Mouse (Mus musculus): Measurements from ENCODE around the gene Cfl2. TPM values are rescaled to one million over a fixed set of nuclear protein-coding genes. Genes with fewer than 3 reads are reported as not detected.
"Not testable (repeated sequence)": the region's sequence is repeated elsewhere in the genome, so short reads cannot be mapped to it uniquely, and the experiment has no call there.

Gene Cfl2
- polyA plus RNA-seq, 1 experiment from 2014 or later, result 350 TPM

GRCm38 (mm10) chr12:54850551-54850950 is 12.1 kb downstream of the Cfl2 start:
- peaks cover 6% of the 10 kb centered on the region; the same call in 1 of the 2 replicates for H3K36me3 ChIP-seq
- ATAC-seq (replicated peaks), result no peak
- 90% methylated on average over 2 of the region's 2 CpGs for WGBS
- no peak overlapping the region for H3K27ac ChIP-seq (replicated peaks)
- no peak overlapping the region for H3K9ac ChIP-seq (replicated peaks)
- no peaks in the 10 kb centered on the region for H3K9me3 ChIP-seq
- no peaks in the 10 kb centered on the region for H3K4me1 ChIP-seq
- no peak overlapping the region for H3K4me3 ChIP-seq
- no peak overlapping the region for H3K4me2 ChIP-seq (replicated peaks)
- no peaks in the 10 kb centered on the region for H3K27me3 ChIP-seq

DNA sequence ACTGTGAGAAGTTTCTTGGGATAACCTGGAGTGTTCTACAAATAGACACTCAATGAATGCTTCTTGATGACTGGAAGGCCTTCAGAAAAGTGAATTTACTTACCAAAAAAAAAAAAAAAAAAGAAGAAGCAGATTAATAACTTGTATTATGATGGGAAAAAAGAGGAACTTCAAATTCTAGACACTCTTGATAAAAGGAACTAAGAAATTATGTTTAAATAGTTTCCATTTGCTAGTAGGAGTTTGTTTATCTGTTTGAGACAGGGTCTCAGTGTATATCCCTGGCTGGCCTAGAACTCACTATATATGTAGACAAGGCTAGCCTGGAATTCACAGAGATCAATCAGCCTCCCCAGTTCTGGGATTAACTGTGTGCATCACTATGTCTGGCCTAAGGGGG is 18.3 kb downstream of the Cfl2 start:
- Histone ChIP-seq H3K27me3 (no peaks in the 10 kb centered on the region), H3K4me2 (replicated peaks) (no peak overlapping the region), H3K36me3 (no peaks in the 10 kb centered on the region), H3K9me3 (no peaks in the 10 kb centered on the region), H3K27ac (replicated peaks) (no peak overlapping the region), H3K4me1 (no peaks in the 10 kb centered on the region), H3K9ac (replicated peaks) (no peak overlapping the region), H3K4me3 (no peak overlapping the region)
- no peak for ATAC-seq (replicated peaks)

DNA sequence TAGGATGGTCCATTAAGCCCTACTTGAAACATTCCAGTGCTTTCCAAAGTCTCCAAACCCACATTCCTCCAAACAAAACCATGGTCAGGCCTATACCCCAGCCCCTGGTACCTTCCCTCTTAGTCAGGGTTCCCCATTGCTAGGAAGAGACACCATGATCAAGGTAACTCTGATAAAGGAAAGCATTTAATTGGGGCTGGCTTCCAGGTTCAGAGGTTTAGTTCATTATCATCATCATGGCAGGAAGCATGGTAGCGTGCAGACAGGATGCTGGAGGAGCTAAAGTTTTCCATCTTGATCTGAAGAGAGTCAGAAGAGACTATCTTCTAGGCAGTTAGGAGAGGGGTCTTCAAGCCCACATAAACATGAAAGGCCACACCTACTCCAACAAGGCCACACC is 21.1 kb downstream of the Cfl2 start:
- H3K4me1 ChIP-seq, result no peaks in the 10 kb centered on the region
- no peak overlapping the region for H3K9ac ChIP-seq (replicated peaks)
- no peak overlapping the region for H3K4me2 ChIP-seq (replicated peaks)
- H3K4me3 ChIP-seq, result no peak overlapping the region
- no peak for ATAC-seq (replicated peaks)
- H3K27me3 ChIP-seq, result no peaks in the 10 kb centered on the region
- H3K36me3 ChIP-seq, result no peaks in the 10 kb centered on the region
- H3K27ac ChIP-seq (replicated peaks), result no peak overlapping the region
- H3K9me3 ChIP-seq, result no peaks in the 10 kb centered on the region
- 94% methylated on average over 1 of the region's 1 CpGs for WGBS

- H3K4me1 ChIP-seq, result peaks cover 5% of the 10 kb centered on the region
- H3K9ac ChIP-seq (replicated peaks), result no peak overlapping the region
- no peak overlapping the region for H3K27ac ChIP-seq (replicated peaks)
- H3K36me3 ChIP-seq, result no peaks in the 10 kb centered on the region
- no peaks in the 10 kb centered on the region for H3K9me3 ChIP-seq
- WGBS, result 84% methylated on average over 2 of the region's 2 CpGs
- ATAC-seq (replicated peaks), result no peak
- H3K4me3 ChIP-seq, result no peak overlapping the region
- no peak overlapping the region for H3K4me2 ChIP-seq (replicated peaks)
- H3K27me3 ChIP-seq, result no peaks in the 10 kb centered on the region
Measured at GRCm38 (mm10) chr12:54839815-54840214, 22.9 kb downstream of the Cfl2 start.

- no peak overlapping the region for H3K4me2 ChIP-seq (replicated peaks)
- ATAC-seq (replicated peaks), result no peak
- no peaks in the 10 kb centered on the region for H3K27me3 ChIP-seq
Measured at GRCm38 (mm10) chr12:54838931-54839330, 23.7 kb downstream of the Cfl2 start.

DNA sequence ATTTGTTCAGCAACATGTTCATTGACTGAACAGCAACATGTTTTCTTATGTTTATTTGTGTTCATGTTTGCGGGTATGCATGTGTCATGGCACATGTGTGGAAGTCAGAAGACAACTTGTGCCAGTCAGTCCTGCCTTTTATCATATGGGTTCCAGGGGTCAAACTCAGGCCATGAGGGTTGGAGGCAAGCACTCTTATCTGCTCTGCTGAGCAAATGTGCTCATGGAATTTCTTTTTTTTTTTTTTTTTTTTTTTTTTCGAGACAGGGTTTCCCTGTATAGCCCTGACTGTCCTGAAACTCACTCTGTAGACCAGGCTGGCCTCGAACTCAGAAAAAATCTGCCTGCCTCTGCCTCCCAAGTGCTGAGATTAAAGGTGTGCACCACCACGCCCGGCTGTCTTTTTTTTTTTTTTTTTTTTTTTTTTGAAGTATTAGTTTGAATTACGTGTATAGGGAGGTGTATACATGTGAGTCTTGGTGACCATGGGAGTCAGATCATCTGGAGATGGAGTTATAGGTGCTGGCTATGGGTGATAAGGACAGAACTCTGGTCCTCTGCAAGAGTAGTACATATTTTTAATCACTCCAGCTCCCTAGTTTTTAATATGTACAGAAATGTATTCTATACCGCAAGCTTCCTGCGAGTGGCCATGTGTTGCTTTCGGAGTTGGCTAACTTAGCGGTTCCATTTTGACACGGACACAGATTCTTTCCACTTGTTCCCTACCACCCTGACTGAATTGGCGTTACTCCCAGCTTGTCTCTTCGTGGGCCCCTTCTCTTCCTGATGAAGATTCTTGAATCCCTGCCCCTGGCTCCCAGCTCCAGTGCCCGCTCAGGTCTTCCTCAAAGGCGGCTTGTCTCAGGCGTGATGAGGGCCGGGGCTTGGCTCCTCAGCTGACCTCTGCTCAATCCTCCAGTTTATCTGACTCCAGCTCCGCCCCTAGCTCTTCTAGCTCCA is 26.8 kb downstream of the Cfl2 start:
- H3K9me3 ChIP-seq, result no peaks in the 10 kb centered on the region
- H3K4me1 ChIP-seq, result peaks cover 7% of the 10 kb centered on the region
- H3K4me2 ChIP-seq (replicated peaks), result no peak overlapping the region
- H3K27ac ChIP-seq (replicated peaks), result no peak overlapping the region
- no peak for ATAC-seq (replicated peaks)
- no peak overlapping the region for H3K4me3 ChIP-seq
- H3K27me3 ChIP-seq, result no peaks in the 10 kb centered on the region
- H3K36me3 ChIP-seq, result no peaks in the 10 kb centered on the region
- H3K9ac ChIP-seq (replicated peaks), result no peak overlapping the region
- 76% methylated on average over 18 of the region's 18 CpGs for WGBS

More at GRCm38 (mm10) chr12:54838931-54839330, 23.7 kb downstream of the Cfl2 start:
- Histone ChIP-seq H3K27ac (replicated peaks) (no peak overlapping the region), H3K4me1 (peaks cover 7% of the 10 kb centered on the region), H3K9ac (replicated peaks) (no peak overlapping the region), H3K4me3 (no peak overlapping the region), H3K9me3 (no peaks in the 10 kb centered on the region), H3K36me3 (no peaks in the 10 kb centered on the region)

- Histone ChIP-seq H3K4me1 (peaks cover 7% of the 10 kb centered on the region), H3K27me3 (no peaks in the 10 kb centered on the region), H3K36me3 (no peaks in the 10 kb centered on the region), H3K4me2 (replicated peaks) (peak overlapping the region; percentile 36), H3K4me3 (peak overlapping the region; percentile 32), H3K27ac (replicated peaks) (peak overlapping the region; percentile 56), H3K9ac (replicated peaks) (peak overlapping the region; percentile 38; the same call in 1 of the 2 replicates), H3K9me3 (no peaks in the 10 kb centered on the region)
- WGBS, result 14% methylated on average over 11 of the region's 11 CpGs
- peak; percentile 67 for ATAC-seq (replicated peaks)
Measured at GRCm38 (mm10) chr12:54834925-54835447, 27.7 kb downstream of the Cfl2 start.

DNA sequence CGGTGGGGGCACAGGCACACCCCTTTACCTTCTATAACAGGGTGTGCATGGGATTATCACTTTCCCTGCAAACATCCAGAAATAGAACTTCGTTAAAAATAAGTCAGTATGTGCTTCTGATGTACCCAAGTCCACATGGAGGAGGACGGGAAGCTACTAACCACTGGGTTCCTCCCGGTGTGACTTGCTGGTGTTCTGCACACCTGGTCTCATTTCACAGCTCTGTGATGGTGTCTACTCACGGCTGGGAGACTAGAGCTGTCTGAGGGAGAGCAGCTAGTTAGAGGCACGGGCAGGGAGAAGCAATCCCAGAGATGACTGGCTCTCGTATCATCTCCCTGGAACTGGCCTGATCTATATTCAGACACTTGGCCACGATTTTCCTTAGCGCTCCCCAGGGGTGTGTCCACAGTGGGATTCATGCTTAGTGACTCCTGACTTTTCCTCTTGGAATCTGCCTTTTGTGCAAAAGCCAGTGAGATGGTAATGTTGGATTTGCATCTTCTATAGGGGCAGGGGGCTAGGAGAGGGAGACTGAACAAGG is 28.7 kb downstream of the Cfl2 start:
- no peak for ATAC-seq (replicated peaks)
- WGBS, result 63% methylated on average over 9 of the region's 9 CpGs
- no peaks in the 10 kb centered on the region for H3K9me3 ChIP-seq
- no peak overlapping the region for H3K9ac ChIP-seq (replicated peaks)
- no peaks in the 10 kb centered on the region for H3K36me3 ChIP-seq
- no peaks in the 10 kb centered on the region for H3K27me3 ChIP-seq
- H3K4me3 ChIP-seq, result no peak overlapping the region
- H3K27ac ChIP-seq (replicated peaks), result no peak overlapping the region
- no peak overlapping the region for H3K4me2 ChIP-seq (replicated peaks)
- peaks cover 7% of the 10 kb centered on the region for H3K4me1 ChIP-seq

- WGBS, result 90% methylated on average over 1 of the region's 1 CpGs
- not testable (repeated sequence) for H3K9me3 ChIP-seq; H3K4me3 ChIP-seq; H3K27ac ChIP-seq (replicated peaks); H3K27me3 ChIP-seq; ATAC-seq (replicated peaks); H3K4me1 ChIP-seq; H3K4me2 ChIP-seq (replicated peaks); H3K9ac ChIP-seq (replicated peaks); H3K36me3 ChIP-seq
Measured at GRCm38 (mm10) chr12:54831927-54832326, 30.8 kb downstream of the Cfl2 start.

- peak; percentile 89 for ATAC-seq (replicated peaks)
- Histone ChIP-seq H3K36me3 (no peaks in the 10 kb centered on the region), H3K27ac (replicated peaks) (no peak overlapping the region), H3K9me3 (no peaks in the 10 kb centered on the region), H3K4me2 (replicated peaks) (no peak overlapping the region), H3K4me1 (peaks cover 7% of the 10 kb centered on the region), H3K27me3 (no peaks in the 10 kb centered on the region), H3K4me3 (no peak overlapping the region), H3K9ac (replicated peaks) (no peak overlapping the region)
- WGBS, result 12% methylated on average over 6 of the region's 6 CpGs
Measured at GRCm38 (mm10) chr12:54830574-54830973, 32.1 kb downstream of the Cfl2 start.

GRCm38 (mm10) chr12:54829876-54830275 is 32.8 kb downstream of the Cfl2 start:
- Histone ChIP-seq H3K4me2 (replicated peaks) (no peak overlapping the region), H3K4me3 (no peak overlapping the region), H3K9me3 (no peaks in the 10 kb centered on the region), H3K36me3 (no peaks in the 10 kb centered on the region), H3K4me1 (peaks cover 3% of the 10 kb centered on the region), H3K9ac (replicated peaks) (no peak overlapping the region), H3K27ac (replicated peaks) (no peak overlapping the region), H3K27me3 (no peaks in the 10 kb centered on the region)
- 61% methylated on average over 5 of the region's 5 CpGs for WGBS
- no peak for ATAC-seq (replicated peaks)

- no peak overlapping the region for H3K9ac ChIP-seq (replicated peaks)
- no peaks in the 10 kb centered on the region for H3K9me3 ChIP-seq
- no peak for ATAC-seq (replicated peaks)
- no peaks in the 10 kb centered on the region for H3K27me3 ChIP-seq
- H3K4me2 ChIP-seq (replicated peaks), result no peak overlapping the region
- no peaks in the 10 kb centered on the region; the same call in 1 of the 2 replicates for H3K4me1 ChIP-seq
- 81% methylated on average over 1 of the region's 1 CpGs for WGBS
- H3K4me3 ChIP-seq, result no peak overlapping the region
- H3K27ac ChIP-seq (replicated peaks), result no peak overlapping the region
- no peaks in the 10 kb centered on the region for H3K36me3 ChIP-seq
Measured at GRCm38 (mm10) chr12:54828043-54828442, 34.6 kb downstream of the Cfl2 start.

Measured in forebrain, embryonic 15.5 days (tissue).